Mouse (Mus musculus) kidney, adult 2 months (tissue): ENCODE measurements around the gene Nipsnap3a. TPM values are rescaled to one million over a fixed set of nuclear protein-coding genes. Genes with fewer than 3 reads are reported as not detected.

ENCODE experiments used
- DNase-seq: peaks from one replicate; pipeline ENCODE4 v3.0.0; 2021
- H3K27ac ChIP-seq: fragments of 200-500 bp; 2 replicates; pipeline ENCODE4 v1.5.1; 2012; ENCODE audit warnings: low read depth, low read length, control low read depth, inconsistent platforms; ENCODE audit not compliant: insufficient read depth
- H3K27me3 ChIP-seq: fragments of 200-500 bp; replicated peaks from 2 replicates; pipeline ENCODE4 v1.6.1; 2012; ENCODE audit warnings: mild to moderate bottlenecking, moderate library complexity, low read length, inconsistent platforms; ENCODE audit not compliant: control insufficient read depth, insufficient read depth
- H3K36me3 ChIP-seq: fragments of 200-500 bp; 2 replicates; pipeline ENCODE4 v1.6.1; 2012; ENCODE audit warnings: mild to moderate bottlenecking, moderate library complexity, low read length, inconsistent platforms; ENCODE audit not compliant: control insufficient read depth, insufficient read depth
- H3K4me1 ChIP-seq: fragments of 200-500 bp; 2 replicates; pipeline ENCODE4 v1.6.1; 2011; ENCODE audit warnings: low read length; ENCODE audit not compliant: control insufficient read depth, insufficient read depth
- H3K4me3 ChIP-seq: fragments of 200-500 bp; 2 replicates; pipeline ENCODE4 v1.5.1; 2011; ENCODE audit warnings: mild to moderate bottlenecking, low read depth, low read length, control low read depth; ENCODE audit not compliant: insufficient read depth
- CTCF ChIP-seq: fragments of 200-500 bp; conservative IDR thresholded peaks from 2 replicates; pipeline ENCODE4 v1.5.1; 2011; ENCODE audit warnings: low read depth, mild to moderate bottlenecking, control low read depth, low read length, moderate library complexity, mixed read lengths; ENCODE audit not compliant: insufficient read depth, insufficient read length
- POLR2A ChIP-seq: fragments of 200-500 bp; IDR thresholded peaks from one replicate; pipeline ENCODE4 v1.6.1; 2011; ENCODE audit warnings: low read depth, low read length, control low read depth
- WGBS: fragments of 180-500 bp; shearing (Covaris S2); methylation state at CpG from one replicate; pipeline ENCODE4 v1.1.7; 2018; 5-methylcytosine and 5-hydroxymethylcytosine counted together
- polyA plus RNA-seq: library from polyadenylated mRNA; depleted of rRNA; stranded (reverse); fragments of >200 nt; gene quantifications from 2 replicates; pipeline ENCODE4 v1.2.3, GENCODE M21; 2012; rRNA removed

Gene Nipsnap3a
- polyA plus RNA-seq, 1 experiment: not detected

DNA sequence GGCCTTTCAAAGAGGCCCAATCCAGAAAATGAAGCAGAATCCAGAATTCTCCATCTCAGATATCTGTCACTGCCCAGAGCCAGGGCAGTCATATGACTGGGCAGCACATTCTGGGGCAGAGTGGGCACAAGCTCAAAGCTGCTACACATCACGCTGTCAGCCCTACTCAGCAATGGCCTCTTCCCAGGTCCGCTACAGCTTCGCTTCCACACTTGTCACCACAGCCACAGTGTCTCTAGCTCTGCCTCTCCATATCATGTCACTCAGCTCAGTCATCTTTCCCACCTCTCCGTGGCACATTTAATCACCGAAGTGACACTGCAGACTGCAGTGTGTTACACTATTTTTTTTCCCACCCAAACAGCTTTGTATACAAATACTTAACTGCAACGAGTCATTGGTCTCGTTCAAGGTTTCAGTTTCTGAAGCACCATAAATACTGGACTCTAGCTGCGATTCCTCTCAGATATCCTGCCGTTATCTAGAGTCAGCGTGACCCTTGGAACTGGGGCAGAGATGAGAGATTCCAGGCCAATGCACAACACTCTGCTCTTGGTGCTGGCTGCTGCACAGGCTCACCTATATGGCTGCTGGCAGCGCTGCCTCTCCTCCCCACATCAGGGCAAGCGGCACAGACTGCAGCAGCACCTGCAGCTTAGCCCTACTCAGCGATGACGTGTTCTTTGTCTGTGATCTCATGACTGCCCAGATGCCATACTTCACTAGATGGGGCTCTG lies 34.3 kb downstream of the Nipsnap3a start:
- Histone ChIP-seq H3K4me1 (no peaks in the 10 kb centered on the region), H3K27ac (no peak overlapping the region), H3K36me3 (peaks cover 2% of the 10 kb centered on the region; the same call in 1 of the 2 replicates), H3K4me3 (no peak overlapping the region), H3K27me3 (no peaks in the 10 kb centered on the region; the same call in 1 of the 2 replicates)
- TF ChIP-seq CTCF (no peak), POLR2A (no peak)
- no peak for DNase-seq
- WGBS: 81% methylated on average over 14 of the region's 14 CpGs

DNA sequence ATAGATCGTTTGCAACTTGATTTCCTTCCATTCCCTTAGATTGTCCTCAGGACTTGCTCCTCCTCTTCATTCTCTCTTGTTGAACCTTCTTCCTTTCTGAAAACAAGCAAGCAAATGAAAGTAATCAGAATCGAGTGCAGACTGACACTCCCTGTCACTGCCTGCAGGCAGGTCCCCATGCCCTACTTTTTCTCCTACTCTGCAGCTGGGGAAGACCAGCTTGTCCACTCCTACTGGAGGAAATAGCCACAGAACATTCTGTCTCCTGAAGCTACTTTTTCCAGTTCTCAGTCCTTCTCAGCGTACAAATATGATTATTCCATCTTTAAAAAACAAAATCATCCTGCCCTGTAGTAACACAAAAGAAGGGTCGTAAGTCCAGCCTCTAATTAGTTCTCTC lies 35.3 kb downstream of the Nipsnap3a start:
- 89% methylated on average over 4 of the region's 4 CpGs for WGBS
- no peak overlapping the region for H3K4me3 ChIP-seq
- no peaks in the 10 kb centered on the region; the same call in 1 of the 2 replicates for H3K27me3 ChIP-seq
- no peak for DNase-seq
- no peak overlapping the region for H3K27ac ChIP-seq
- H3K36me3 ChIP-seq: peaks cover 2% of the 10 kb centered on the region; the same call in 1 of the 2 replicates
- TF ChIP-seq POLR2A (no peak), CTCF (no peak)
- H3K4me1 ChIP-seq: no peaks in the 10 kb centered on the region

DNA sequence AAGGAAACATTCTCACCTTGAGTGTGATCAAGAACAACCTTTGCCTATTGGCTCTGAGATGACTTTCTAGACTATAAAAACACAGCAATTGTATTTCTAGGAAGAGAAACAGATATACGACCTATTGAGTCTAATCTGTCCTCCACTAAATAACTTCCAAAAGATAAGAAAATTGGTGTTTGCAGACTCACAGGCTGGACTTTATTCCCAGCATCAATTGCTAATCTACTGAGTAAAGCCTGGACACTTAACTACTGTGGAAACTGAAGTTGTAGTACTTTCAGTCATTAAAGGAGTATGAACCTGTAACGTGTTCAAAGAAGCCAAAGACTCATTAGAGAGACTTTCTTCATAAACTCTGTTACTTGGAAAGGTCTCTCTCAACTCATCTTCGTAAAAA lies 38.7 kb downstream of the Nipsnap3a start:
- H3K27me3 ChIP-seq: no peaks in the 10 kb centered on the region; the same call in 1 of the 2 replicates
- no peaks in the 10 kb centered on the region for H3K4me1 ChIP-seq
- TF ChIP-seq POLR2A (no peak), CTCF (no peak)
- no peak overlapping the region for H3K4me3 ChIP-seq
- DNase-seq: no peak
- WGBS: 84% methylated on average over 3 of the region's 3 CpGs
- peaks cover under 1% of the 10 kb centered on the region for H3K36me3 ChIP-seq
- H3K27ac ChIP-seq: no peak overlapping the region

DNA sequence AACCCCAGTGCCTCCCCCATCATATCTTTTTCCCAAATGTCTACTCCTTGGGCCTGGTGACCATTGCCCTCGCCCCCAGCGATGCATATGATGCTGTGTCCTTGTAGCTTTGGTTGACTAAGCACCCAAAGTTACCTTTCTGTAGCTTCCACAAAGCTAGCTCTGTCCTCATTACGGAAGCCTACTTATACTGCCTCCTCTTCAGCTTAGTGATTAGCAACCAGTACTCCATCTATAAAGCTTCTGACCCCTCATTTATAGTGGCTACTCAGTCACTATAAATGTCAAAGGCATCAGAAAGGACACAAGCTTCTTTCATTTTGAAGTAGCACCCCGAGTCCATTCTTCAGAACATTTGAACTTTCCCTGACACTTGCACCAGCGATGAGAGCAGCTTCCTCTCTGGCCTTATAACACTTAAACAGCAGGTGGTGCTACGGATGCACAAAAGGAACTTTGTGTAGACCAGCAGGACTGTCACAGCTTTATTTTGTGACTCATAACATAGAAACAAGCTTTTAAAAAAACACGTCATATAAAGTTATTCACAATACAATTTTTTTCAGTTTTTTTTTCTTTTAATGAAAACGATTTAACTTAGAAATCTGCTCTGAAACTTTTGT lies 41.4 kb downstream of the Nipsnap3a start:
- DNase-seq: peak; percentile 13

DNA sequence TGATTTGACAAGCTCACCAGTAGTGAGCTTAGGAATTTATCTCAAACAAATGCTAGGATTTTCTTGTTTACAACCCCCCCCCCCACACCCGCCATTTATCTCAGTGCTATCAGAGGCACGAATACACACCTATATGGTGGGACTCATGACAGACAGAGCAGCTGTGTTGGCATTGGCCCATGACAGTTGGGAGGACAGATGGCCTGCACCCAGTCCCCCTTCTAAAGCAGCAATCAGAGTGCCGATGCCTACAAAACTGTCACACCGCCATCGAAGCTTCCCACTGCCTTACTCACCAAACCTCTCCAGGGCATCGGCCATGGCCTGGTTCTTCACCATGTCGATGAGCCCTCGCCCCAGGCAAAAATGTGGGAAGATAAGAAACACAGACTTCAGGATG lies 54.7 kb downstream of the Nipsnap3a start:
- Histone ChIP-seq H3K4me1 (no peaks in the 10 kb centered on the region), H3K4me3 (no peak overlapping the region), H3K27ac (no peak overlapping the region), H3K27me3 (no peaks in the 10 kb centered on the region), H3K36me3 (peaks cover 4% of the 10 kb centered on the region)
- DNase-seq: no peak
- 95% methylated on average over 8 of the region's 8 CpGs for WGBS
- no peak for TF ChIP-seq POLR2A

More for the DNA sequence above, 41.4 kb downstream of the Nipsnap3a start:
- peaks cover 6% of the 10 kb centered on the region for H3K36me3 ChIP-seq
- H3K4me3 ChIP-seq: no peak overlapping the region
- WGBS: 51% methylated on average over 8 of the region's 8 CpGs
- 0 out of 2 replicates have a peak, but pooled peaks have one; percentile 29 for TF ChIP-seq CTCF
- no peak for TF ChIP-seq POLR2A
- H3K27me3 ChIP-seq: no peaks in the 10 kb centered on the region; the same call in 1 of the 2 replicates
- H3K27ac ChIP-seq: no peak overlapping the region
- H3K4me1 ChIP-seq: no peaks in the 10 kb centered on the region

DNA sequence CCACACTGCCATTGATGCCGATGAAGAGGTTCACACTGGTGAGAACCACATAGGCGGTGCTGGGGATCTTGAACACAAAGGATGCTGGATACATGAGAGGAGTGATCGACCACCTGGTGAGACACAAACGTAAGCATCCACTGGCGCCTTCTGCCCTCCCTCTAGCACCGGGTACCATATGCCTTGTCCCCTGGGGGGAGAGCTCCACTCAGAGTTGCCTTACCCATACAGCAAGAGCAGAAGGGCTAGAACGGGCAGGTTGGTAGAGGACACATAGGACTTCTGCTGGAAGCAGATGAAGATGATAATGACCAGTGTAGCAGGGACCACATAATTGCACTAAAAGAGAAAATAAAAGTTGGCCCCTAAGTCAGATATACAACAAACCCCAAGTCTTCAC lies 56.7 kb downstream of the Nipsnap3a start:
- Histone ChIP-seq H3K4me3 (no peak overlapping the region), H3K27me3 (no peaks in the 10 kb centered on the region), H3K36me3 (peaks cover 4% of the 10 kb centered on the region; the same call in 1 of the 2 replicates), H3K4me1 (no peaks in the 10 kb centered on the region), H3K27ac (no peak overlapping the region)
- no peak for TF ChIP-seq CTCF
- WGBS: 86% methylated on average over 7 of the region's 7 CpGs
- no peak for DNase-seq

DNA sequence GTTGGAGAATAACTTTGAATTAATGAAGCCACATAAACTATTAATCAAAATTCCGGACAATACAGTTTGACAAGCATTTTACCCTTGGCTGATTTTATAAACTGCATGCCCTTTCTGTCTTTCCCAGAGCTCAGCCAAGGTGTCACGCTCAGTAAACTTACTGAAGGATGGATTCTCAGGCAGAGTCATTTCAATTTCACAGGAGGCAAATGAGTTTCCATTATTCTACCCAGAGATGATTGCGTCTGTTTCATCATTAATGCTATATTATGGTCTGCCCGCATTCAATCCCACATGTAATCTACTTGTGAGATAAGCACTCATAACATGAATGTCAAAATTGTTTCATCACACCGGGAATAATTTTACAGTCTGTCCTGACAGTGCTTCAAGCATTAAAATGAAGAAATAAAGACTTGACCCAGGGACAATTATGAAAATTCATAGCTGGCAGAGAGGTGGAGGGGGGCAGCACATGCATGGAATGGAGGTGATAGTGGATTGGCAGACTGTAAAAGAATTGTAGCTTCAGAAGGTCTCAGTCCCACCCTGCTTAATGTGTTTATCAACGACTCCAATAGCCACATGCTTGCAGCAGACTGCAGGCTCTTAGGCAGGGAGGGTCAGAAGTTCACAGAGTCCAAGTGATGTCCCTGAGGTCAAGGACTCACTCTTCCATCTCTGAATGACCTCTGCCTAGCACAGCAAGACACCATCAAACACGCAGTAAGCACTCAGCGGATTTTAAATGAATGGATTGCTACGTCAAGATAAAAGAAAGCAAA lies 57.4 kb downstream of the Nipsnap3a start:
- Histone ChIP-seq H3K27me3 (no peaks in the 10 kb centered on the region), H3K36me3 (peaks cover 4% of the 10 kb centered on the region; the same call in 1 of the 2 replicates)
- 60% methylated on average over 9 of the region's 9 CpGs for WGBS

More for the DNA sequence above, 57.4 kb downstream of the Nipsnap3a start:
- TF ChIP-seq POLR2A: no peak
- no peak for TF ChIP-seq CTCF
- H3K27ac ChIP-seq: no peak overlapping the region
- H3K4me1 ChIP-seq: no peaks in the 10 kb centered on the region
- no peak for DNase-seq
- no peak overlapping the region for H3K4me3 ChIP-seq

Other genes with a start within 250 kb of the Nipsnap3a start
- not detected in 2 replicates for gene Olfr275, start 174.7 kb upstream of the Nipsnap3a start, polyA plus RNA-seq
- gene Olfr273, start 130.0 kb upstream of the Nipsnap3a start, polyA plus RNA-seq: not detected in 2 replicates
- gene Olfr272, start 70.1 kb upstream of the Nipsnap3a start, polyA plus RNA-seq: not detected in 2 replicates
- gene Olfr270, start 24.7 kb upstream of the Nipsnap3a start, polyA plus RNA-seq: not detected in 2 replicates
- gene Nipsnap3b, start 22.6 kb downstream of the Nipsnap3a start, polyA plus RNA-seq: 24.4 and 24.9 TPM in 2 replicates
- 8.9 and 9.3 TPM in 2 replicates for gene Abca1, start 170.6 kb downstream of the Nipsnap3a start, polyA plus RNA-seq